Mouse (Mus musculus): ENCODE measurements around the gene Slit3.

DNA sequence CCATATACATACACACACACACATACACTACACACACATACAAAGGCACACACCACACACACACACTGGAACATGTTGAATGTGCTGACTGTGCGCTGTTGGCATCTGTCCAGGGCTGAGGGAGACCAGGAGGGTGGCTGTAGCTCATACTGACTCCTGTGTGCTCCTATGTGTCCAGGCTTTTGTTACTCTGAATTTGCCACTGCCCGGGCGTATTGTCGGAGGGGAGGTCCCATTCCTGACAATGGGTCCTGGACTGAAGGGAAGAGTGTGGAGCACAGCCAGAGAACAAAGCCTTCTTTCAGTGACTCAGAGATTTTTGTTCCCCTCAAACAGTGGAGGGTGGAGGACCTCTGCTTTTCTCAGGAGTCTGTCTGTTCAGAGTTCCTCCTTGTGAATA lies 402.7 kb downstream of the Slit3 start:
- no peak for TF ChIP-seq ZNF384 (IDR thresholded peaks at IDR 0.05; ENCODE audit: low read depth, low read length)
- TF ChIP-seq POLR2A (IDR thresholded peaks at IDR 0.05; ENCODE audit: low read depth, low read length) = no peak
- no peak for TF ChIP-seq MEF2A (IDR thresholded peaks at IDR 0.05; ENCODE audit: borderline replicate concordance, low read depth, low read length)
- TF ChIP-seq ZKSCAN1 (IDR thresholded peaks at IDR 0.05; ENCODE audit: borderline replicate concordance, low read depth, low read length) = no peak
- no peak for TF ChIP-seq E2F4 (IDR thresholded peaks at IDR 0.05; ENCODE audit: insufficient replicate concordance, low read depth, low read length)
- no peak for TF ChIP-seq ZC3H11A (IDR thresholded peaks at IDR 0.05; ENCODE audit: low read depth, low read length)
- TF ChIP-seq RCOR1 (conservative IDR thresholded peaks at IDR 0.05; ENCODE audit: low read depth, low read length) = no peak
- no peak for TF ChIP-seq MAFK (IDR thresholded peaks at IDR 0.05; ENCODE audit: insufficient replicate concordance, low read length)
- TF ChIP-seq RAD21 (IDR thresholded peaks at IDR 0.05; ENCODE audit: low read depth, low read length) = no peak
- TF ChIP-seq CTCF (conservative IDR thresholded peaks at IDR 0.05 in 1 of 2, IDR thresholded peaks at IDR 0.05 in 1 of 2; ENCODE audit: low read depth in 2 of 2, low read length in 2 of 2) = no peak
- TF ChIP-seq CHD2 (IDR thresholded peaks at IDR 0.05; ENCODE audit: low read length) = no peak
- TF ChIP-seq MYC (IDR thresholded peaks at IDR 0.05; ENCODE audit: low read depth, low read length) = no peak
- no peak for TF ChIP-seq USF1 (IDR thresholded peaks at IDR 0.05; ENCODE audit: low read depth, low read length)
- no peak for TF ChIP-seq EP300 (IDR thresholded peaks at IDR 0.05; ENCODE audit: low read length)
